Mouse (Mus musculus) lung, postnatal 0 days (tissue): ENCODE measurements around the gene Rnf166.

Experiments used
- CTCF ChIP-seq: IDR thresholded peaks from 2 replicates; pipeline ENCODE4 v1.5.1; 2016; ENCODE audit warnings: antibody characterized with exemption, mild to moderate bottlenecking
- EP300 ChIP-seq: IDR thresholded peaks from 2 replicates; pipeline ENCODE4 v1.6.1; 2016; ENCODE audit warnings: antibody characterized with exemption, mild to moderate bottlenecking, control low read depth

DNA sequence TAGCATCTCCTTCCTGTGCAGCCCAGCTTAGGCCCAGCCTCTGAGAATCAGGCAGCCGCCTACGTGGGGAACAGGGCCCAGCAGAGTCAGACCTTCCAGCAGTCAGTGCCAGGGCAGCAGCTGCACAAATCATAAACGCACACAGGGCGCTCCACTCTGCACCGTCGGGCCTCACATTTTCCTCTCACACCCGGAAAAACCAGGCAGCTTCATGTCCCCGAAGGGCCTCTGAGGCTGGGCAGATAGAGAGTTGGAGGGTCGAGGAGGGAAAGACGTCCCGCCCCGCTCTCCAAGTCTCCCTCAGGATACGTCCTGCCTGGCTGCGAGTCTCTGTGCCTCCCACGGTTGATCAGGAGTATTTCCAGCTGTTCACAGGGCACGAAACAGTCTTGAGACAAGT is 35.7 kb upstream of the Rnf166 start:
- no peak for TF ChIP-seq CTCF
- TF ChIP-seq EP300 = no peak
